Mouse (Mus musculus) heart, postnatal 4 days (tissue): ENCODE measurements around the gene Il10rb. TPM values are rescaled to one million over a fixed set of nuclear protein-coding genes. Genes with fewer than 3 reads are reported as not detected.
A peak's percentile ranks its signal among the peaks of the same experiment; 100 is the strongest.
"Not testable (repeated sequence)": the region's sequence is repeated elsewhere in the genome, so short reads cannot be mapped to it uniquely, and the experiment has no call there.

Source experiments
- DNase-seq: peaks from one replicate; pipeline ENCODE4 v3.0.0; 2021
- total RNA-seq, 2 experiments: library from RNA; stranded (reverse); gene quantifications; 2 replicates each; pipeline ENCODE4 v1.2.3; 2021

Gene Il10rb
- total RNA-seq, 2 experiments from 2014 or later = 66.2 to 67.4 TPM

DNA sequence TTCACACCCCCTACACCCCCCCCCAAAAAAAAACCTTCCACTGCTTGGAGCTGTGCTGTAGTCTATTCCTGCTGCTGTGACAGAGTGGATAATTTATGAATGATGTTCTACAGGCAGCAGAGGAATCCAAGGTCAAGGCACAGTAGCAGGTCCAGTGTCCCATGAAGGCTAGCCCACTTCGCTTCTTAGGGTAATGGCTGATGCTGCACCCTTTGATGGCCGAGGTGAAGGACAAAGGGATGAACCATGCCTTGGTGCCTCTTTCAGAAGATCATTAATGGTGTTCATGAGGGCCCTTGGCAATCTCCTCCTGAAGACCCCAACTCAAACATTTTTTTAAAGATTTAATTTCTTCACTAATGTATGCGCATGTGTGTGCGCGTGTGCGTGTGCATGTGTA lies 10.4 kb downstream of the Il10rb start:
- no peak for DNase-seq

- DNase-seq = peak; percentile 62
These were observed 11.0 kb downstream of the Il10rb start for GRCm38 (mm10) chr16:91416938-91417337.

- DNase-seq = no peak
These were observed 12.6 kb downstream of the Il10rb start for GRCm38 (mm10) chr16:91418531-91418930.

GRCm38 (mm10) chr16:91425816-91426215 lies 19.9 kb downstream of the Il10rb start:
- no peak for DNase-seq

DNA sequence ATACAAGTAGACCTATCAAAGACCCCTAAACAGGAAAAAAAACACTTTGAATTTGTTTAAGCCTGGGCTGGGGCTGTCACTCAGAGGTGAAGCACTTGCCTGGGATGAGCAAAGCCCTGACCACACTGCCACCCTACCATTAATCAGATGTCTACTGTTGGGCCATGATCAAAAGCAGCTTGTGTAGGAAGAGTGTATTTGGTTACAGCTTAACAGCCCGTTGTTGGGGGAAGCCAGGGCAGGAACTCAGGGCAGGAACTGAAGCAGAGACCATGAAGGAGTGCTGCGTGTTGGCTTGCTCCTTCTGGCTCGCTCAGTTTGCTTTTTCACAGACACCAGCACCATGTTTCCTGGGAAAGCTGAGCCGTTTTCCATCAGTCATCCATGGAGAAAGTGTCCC lies 20.6 kb downstream of the Il10rb start:
- no peak for DNase-seq

DNA sequence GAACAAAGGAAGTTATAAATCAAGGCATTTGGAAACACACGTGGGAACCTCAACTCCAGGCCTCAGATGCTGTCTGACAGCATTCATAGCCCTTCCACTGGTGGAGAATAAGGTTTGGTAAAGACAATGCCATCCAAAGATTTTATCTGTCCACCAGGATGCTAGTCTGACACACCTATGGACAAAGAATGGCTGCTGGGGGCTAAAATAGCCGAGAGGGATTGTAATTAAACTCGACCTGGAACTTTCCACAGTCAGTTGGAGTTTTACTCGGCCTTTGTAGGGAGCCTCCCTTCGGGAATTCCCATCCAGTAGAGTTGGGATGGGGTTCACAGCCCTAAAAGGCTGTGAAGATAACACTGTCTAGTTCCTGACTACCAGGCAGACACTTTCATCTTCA lies 21.5 kb downstream of the Il10rb start:
- DNase-seq = no peak

GRCm38 (mm10) chr16:91428259-91428865 lies 22.4 kb downstream of the Il10rb start:
- DNase-seq = no peak

- DNase-seq = no peak
These were observed 26.9 kb downstream of the Il10rb start for GRCm38 (mm10) chr16:91432720-91433328.

GRCm38 (mm10) chr16:91433329-91433933 lies 27.5 kb downstream of the Il10rb start:
- DNase-seq = no peak

DNA sequence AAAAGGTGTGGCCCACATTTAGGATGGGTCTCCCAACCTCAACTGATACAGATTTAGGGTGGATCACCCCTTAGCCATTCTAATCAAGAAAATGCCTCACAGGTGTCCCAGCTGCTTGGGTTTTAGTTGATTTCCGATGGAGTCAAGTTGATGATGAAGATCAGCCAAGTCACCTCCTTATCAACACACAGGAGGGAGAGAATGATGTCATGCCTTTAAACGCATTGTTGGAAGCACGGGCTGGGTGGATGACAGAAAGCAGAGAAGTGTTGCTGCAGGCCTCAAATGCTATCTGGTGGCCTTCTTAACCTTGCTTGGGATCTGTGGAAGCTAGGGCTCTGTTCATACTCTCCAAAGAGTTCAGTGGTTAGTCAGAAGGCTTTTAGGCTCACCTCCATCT lies 28.2 kb downstream of the Il10rb start:
- DNase-seq = no peak

DNA sequence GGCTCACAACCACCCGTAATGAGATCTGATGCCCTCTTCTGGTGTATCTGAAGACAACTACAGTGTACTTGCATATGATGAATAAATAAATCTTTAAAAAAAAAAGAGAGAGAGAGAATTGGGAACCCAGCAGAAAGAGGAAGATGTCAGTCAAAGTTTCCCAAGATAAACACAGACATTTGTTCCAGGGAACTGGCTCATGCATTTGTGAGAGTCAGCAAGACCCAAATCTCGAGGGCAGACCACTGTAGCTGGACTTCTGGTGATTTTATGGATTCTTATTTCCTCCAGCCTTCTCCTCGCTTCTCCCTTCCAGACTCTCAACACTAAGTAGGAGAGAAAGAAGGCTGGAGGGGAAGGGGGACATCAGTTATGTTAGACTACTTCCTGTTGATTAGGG lies 32.1 kb downstream of the Il10rb start:
- no peak for DNase-seq

- not testable (repeated sequence) for DNase-seq
These were observed 32.6 kb downstream of the Il10rb start for GRCm38 (mm10) chr16:91438599-91438998.

- peak; percentile 83 for DNase-seq
These were observed 35.4 kb downstream of the Il10rb start for GRCm38 (mm10) chr16:91441366-91441765.

GRCm38 (mm10) chr16:91441811-91442240 lies 35.9 kb downstream of the Il10rb start:
- no peak for DNase-seq

GRCm38 (mm10) chr16:91442446-91442845 lies 36.5 kb downstream of the Il10rb start:
- DNase-seq = no peak

- no peak for DNase-seq
These were observed 37.2 kb downstream of the Il10rb start for GRCm38 (mm10) chr16:91443211-91443611.

DNA sequence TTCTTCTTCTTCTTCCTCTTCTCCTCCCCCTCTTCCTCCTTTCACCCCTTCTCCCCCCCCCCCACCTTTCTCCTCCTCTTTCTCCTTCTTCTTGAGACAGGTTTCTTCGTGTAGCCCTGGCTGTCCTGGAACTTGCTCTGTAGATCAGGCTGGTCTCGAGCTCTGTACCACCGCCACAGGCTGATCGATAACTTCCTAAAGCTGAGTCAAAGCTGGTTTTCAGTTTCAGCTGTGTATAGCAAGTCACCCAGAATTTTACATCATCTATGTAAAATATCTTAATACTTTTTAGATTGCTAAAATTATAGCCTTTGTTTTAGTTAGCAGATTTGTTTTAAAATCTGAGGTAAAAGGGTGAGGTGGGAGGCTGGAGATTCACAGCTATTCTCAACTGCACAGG lies 38.9 kb downstream of the Il10rb start:
- DNase-seq = no peak

DNA sequence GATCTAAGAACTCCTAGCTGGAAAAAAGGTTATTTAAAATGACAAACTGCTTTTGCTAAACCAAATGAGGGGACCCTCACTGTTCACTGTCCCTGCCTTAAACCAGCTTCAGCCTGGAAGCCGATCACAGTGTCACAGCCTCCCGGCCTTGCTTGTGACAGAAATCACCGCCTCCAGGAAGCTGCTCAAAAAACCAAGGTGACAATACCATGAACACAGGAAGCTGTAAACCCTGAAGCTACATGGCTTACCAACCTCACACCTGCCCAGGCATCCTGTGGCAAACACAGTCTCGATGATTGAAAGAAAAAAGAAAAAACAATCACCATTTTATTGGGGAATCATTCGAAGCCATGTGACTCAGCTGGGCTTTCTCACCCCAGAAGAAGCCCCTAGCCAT lies 39.6 kb downstream of the Il10rb start:
- no peak for DNase-seq

GRCm38 (mm10) chr16:91446778-91447511 lies 41.0 kb downstream of the Il10rb start:
- DNase-seq = no peak

DNA sequence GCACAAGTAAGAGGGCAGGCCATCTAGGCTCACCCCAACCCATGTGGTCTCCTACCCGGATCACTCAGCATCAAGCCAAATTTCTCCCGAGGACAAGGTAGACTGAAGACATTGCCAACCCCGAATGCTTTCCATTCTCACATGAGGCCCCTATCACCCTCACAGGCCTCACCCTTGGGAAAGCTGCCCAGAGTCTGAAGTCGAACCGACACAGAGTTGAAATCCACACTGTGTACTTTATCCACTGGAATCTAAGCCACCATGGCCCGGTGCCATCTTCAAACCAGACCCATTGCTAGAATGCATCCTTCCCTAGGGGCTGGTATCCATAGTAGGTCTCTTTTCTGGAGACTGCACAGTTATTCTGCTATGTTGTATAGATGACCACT lies 41.5 kb downstream of the Il10rb start:
- DNase-seq = peak; percentile 62

DNA sequence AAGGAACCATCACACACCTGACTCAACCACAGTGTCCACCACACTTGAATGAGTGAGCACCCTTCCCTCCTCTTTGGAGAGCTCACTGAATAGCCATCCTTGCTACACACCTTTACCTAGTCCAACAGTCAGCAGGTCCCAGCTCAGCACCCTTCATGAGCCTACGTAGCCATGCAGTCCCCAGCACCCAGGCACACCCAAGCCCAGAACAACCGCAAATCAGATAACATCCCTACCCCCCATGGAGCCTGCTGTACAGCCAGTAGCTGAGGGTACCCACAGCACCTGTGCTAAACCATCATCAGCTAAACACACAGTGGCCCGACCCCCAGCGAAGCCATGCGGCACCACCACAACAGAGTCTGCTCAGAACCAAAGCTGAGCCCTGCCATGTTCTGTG lies 42.1 kb downstream of the Il10rb start:
- no peak for DNase-seq

GRCm38 (mm10) chr16:91448895-91449294 lies 42.9 kb downstream of the Il10rb start:
- DNase-seq = no peak
